Mouse (Mus musculus) forebrain, embryonic 13.5 days (tissue): Measurements from ENCODE around the gene Fanci. TPM values are rescaled to one million over a fixed set of nuclear protein-coding genes. Genes with fewer than 3 reads are reported as not detected.

ENCODE experiments used
- ATAC-seq: fragments of 200-750 bp; cut with Nextera tagmentation; 2 replicates; pipeline ENCODE4 v1.8.0; 2017
- H3K27ac ChIP-seq: fragments of 300-500 bp; sonication (generic); 2 replicates; pipeline ENCODE4 v1.5.1; 2015; ENCODE audit warnings: inconsistent platforms, mild to moderate bottlenecking, moderate library complexity
- H3K27me3 ChIP-seq: fragments of 300-500 bp; sonication (generic); 2 replicates; pipeline ENCODE4 v1.6.1; 2015; ENCODE audit warnings: mild to moderate bottlenecking, inconsistent platforms
- H3K36me3 ChIP-seq: fragments of 300-500 bp; sonication (generic); 2 replicates; pipeline ENCODE4 v1.6.1; 2015; ENCODE audit warnings: mild to moderate bottlenecking, inconsistent platforms; ENCODE audit not compliant: poor library complexity, severe bottlenecking
- H3K4me1 ChIP-seq: fragments of 300-500 bp; sonication (generic); 2 replicates; pipeline ENCODE4 v1.6.1; 2015; ENCODE audit warnings: inconsistent platforms
- H3K4me2 ChIP-seq: fragments of 300-500 bp; sonication (generic); 2 replicates; pipeline ENCODE4 v1.6.1; 2015; ENCODE audit warnings: inconsistent platforms, mild to moderate bottlenecking, moderate library complexity
- H3K4me3 ChIP-seq: fragments of 300-500 bp; sonication (generic); 2 replicates; pipeline ENCODE4 v1.5.1; 2015; ENCODE audit warnings: mild to moderate bottlenecking, inconsistent platforms
- H3K9ac ChIP-seq: fragments of 300-500 bp; sonication (generic); 2 replicates; pipeline ENCODE4 v1.6.1; 2015; ENCODE audit warnings: mild to moderate bottlenecking, inconsistent platforms
- H3K9me3 ChIP-seq: fragments of 300-500 bp; sonication (generic); replicated peaks from 2 replicates; pipeline ENCODE4 v1.6.1; 2016; ENCODE audit warnings: inconsistent platforms
- WGBS: fragments of 180-500 bp; shearing (Covaris S2); methylation state at CpG from one replicate; pipeline ENCODE4 v1.1.7; 2015; 5-methylcytosine and 5-hydroxymethylcytosine counted together
- polyA plus RNA-seq: library from polyadenylated mRNA; unstranded; fragments of >200 nt; fragmentation: Nextera tagmentation; extraction: Ambion mirVana; gene quantifications from 2 replicates; pipeline ENCODE4 v1.2.1, GENCODE M21; 2015

Gene Fanci
- polyA plus RNA-seq, 1 experiment from 2014 or later = 10.3 TPM

GRCm38 (mm10) chr7:79497701-79498115 is 106.0 kb downstream of the Fanci start:
- Histone ChIP-seq H3K27ac (peak overlapping the region; percentile 100), H3K4me3 (peak overlapping the region; percentile 99), H3K4me2 (peak overlapping the region; percentile 99), H3K4me1 (peaks cover 42% of the 10 kb centered on the region), H3K36me3 (peaks cover 10% of the 10 kb centered on the region), H3K27me3 (no peaks in the 10 kb centered on the region), H3K9me3 (no peaks in the 10 kb centered on the region), H3K9ac (peak overlapping the region; percentile 100)
- peak; percentile 15; the same call in 1 of the 2 replicates for ATAC-seq
- WGBS = 1% methylated on average over 20 of the region's 20 CpGs

- Histone ChIP-seq H3K9me3 (no peaks in the 10 kb centered on the region), H3K4me3 (peak overlapping the region; percentile 99), H3K27me3 (no peaks in the 10 kb centered on the region)
Observed at GRCm38 (mm10) chr7:79498356-79498755, 106.6 kb downstream of the Fanci start.

GRCm38 (mm10) chr7:79498965-79499595 is 107.4 kb downstream of the Fanci start:
- peak overlapping the region; percentile 99 for H3K4me3 ChIP-seq
- H3K4me1 ChIP-seq = peaks cover 51% of the 10 kb centered on the region
- H3K4me2 ChIP-seq = peak overlapping the region; percentile 99
- H3K9ac ChIP-seq = peak overlapping the region; percentile 100
- peak overlapping the region; percentile 100 for H3K27ac ChIP-seq
- H3K9me3 ChIP-seq = no peaks in the 10 kb centered on the region
- peaks cover 20% of the 10 kb centered on the region for H3K36me3 ChIP-seq
- H3K27me3 ChIP-seq = no peaks in the 10 kb centered on the region
- WGBS = under 1% methylated on average over 35 of the region's 35 CpGs
- no peak; the same call in 1 of the 2 replicates for ATAC-seq

More at GRCm38 (mm10) chr7:79498356-79498755, 106.6 kb downstream of the Fanci start:
- Histone ChIP-seq H3K36me3 (peaks cover 17% of the 10 kb centered on the region), H3K4me1 (peaks cover 48% of the 10 kb centered on the region), H3K4me2 (peak overlapping the region; percentile 99), H3K9ac (peak overlapping the region; percentile 100), H3K27ac (peak overlapping the region; percentile 100)
- 2% methylated on average over 6 of the region's 6 CpGs for WGBS
- no peak for ATAC-seq

Other genes starting within 250 kb of the Fanci start
- 80.3 and 85.9 TPM in 2 replicates for gene Mfge8, start 242.9 kb upstream of the Fanci start, polyA plus RNA-seq
- gene Abhd2, start 118.7 kb upstream of the Fanci start, polyA plus RNA-seq = 16.9 and 17.3 TPM in 2 replicates
- gene Rlbp1, start 4.9 kb upstream of the Fanci start, polyA plus RNA-seq = 40.5 and 52.8 TPM in 2 replicates
- 29.7 and 30.4 TPM in 2 replicates for gene Polg, start 74.4 kb downstream of the Fanci start, polyA plus RNA-seq
- gene Rhcg, start 225.7 kb downstream of the Fanci start, polyA plus RNA-seq = 6.2 and 7.5 TPM in 2 replicates